Mouse (Mus musculus): ENCODE measurements around the gene Dscaml1. TPM values are rescaled to one million over a fixed set of nuclear protein-coding genes. Genes with fewer than 3 reads are reported as not detected.

Dscaml1 gene
- polyA plus RNA-seq, 2 experiments from 2014 or later, result not detected

DNA sequence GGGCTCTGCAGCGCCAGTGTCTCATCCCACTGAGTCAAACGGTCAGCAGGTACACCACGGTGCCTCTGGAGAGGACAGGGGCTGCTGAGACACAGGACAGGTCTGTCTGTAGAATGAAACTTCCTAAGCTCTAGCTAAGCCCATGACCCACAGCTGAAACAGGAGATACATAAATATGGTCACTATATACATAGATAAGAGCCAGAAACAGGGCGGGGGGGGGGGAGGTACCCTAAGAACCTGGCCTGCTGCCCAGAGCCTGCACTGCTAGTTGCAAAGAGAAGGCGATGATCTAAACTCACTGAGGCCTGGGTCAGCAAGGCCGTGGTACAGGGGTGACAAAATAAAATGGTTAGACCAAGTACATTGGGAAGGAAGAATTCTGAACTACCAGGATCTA is 361.1 kb downstream of the Dscaml1 start:
- no peak for ATAC-seq

DNA sequence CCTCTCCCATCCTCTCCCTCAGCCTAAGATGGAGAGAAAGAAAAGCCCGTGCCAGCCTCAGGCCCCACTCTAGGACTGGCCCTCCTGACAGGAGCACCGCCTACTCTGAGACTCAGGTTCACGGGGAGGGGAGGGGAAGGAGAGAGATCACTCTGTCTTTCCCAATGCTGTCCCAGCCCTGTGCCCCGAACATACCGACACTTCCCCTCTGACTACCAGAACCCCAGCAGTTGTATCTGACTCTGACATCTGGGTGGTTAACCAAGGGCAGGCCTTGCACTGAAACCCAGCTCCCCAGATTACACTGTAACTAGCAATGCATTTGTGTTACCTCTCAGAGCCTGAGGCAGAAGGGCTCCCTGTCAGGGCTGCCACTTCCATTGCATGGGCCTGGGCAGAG is 362.0 kb downstream of the Dscaml1 start:
- no peak for ATAC-seq

DNA sequence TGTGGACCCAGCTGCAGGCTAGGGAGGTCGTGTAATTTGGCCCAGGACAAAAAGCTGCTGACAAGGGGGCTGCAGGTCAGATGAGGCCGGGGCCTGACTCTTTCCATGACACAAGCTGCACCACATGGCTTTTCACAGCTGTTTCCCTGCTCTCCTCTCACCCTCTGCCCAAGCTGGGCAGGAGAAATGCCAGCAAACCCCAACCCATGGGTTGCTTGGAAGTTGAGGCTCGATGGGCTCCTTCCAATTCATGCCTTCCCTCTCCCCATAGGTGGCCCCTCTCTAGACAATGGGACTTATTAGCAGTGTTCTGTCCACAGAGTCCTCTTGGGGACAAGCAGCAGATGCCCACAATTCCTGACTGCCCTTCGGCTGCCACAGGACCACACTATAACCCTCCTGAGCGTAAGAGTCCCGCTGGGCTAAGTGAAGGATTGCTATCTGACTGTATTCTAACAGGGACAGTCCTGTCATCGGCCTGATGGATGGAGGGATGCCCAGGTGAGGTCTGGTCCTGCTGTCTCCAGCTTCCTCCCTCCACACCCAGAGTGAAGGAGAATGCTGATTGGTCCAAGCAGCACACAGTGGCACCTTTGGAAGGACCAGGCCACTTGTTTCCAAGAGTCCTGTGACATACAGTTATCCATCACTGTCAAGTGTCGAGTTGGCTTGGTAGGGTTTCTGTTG is 365.2 kb downstream of the Dscaml1 start:
- no peak for ATAC-seq

- ATAC-seq, result no peak
These were observed 365.8 kb downstream of the Dscaml1 start for GRCm38 (mm10) chr9:45792235-45792634.

GRCm38 (mm10) chr9:45793697-45794096 is 367.3 kb downstream of the Dscaml1 start:
- ATAC-seq, result no peak

DNA sequence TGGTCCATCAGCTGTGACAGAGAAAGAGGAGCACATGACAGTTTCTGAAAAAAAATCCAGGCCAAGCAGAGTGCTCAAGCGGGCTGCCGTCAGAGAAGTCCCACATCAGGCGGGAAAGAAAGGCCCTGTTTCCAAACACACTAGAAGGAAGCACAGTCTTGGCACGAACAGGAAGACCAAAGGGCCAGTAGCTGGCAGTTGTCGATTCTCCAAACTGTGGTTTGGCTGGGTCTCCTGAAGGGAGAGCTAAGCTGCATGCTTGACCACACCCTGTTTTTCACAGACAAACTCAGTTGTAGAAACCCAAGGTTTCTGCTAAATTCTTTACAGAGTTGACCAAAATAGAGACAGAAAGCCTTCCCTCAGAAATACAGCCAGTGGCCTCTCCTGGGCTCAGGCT is 369.3 kb downstream of the Dscaml1 start:
- ATAC-seq, result no peak

- no peak for ATAC-seq
These were observed 370.8 kb downstream of the Dscaml1 start for GRCm38 (mm10) chr9:45797271-45797670.

DNA sequence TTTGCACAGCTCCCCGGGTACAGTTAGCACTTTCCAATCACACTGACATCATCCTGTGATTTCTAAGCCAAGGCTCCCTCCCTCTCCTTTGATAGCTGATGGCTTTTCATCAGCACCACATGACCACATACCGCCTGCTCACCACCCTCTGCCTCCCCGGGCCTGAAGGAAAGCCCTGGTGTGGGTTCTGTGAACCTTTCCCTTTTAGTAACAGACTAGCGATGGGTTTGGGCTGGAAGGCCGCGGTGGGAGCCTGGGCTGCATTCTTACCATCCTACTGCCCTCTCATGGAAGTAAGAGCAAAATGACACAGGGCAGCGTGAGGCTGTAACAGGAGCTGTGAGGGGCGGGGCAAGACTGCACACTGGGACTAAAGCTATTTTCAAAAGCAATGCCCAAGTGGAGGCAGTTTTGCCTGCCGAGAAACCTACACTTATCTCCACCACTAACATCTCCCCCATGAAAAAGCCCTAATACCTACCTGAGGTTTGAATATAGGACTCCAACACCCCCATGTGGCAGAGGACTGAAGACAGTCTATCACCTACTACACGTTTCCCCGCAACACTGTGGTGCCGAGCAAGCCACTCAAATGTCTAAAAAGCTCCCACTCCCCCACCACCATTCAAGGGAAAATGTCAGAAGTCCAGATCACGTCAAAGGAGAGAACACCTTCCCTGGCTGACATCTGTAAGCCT is 372.2 kb downstream of the Dscaml1 start:
- ATAC-seq, result no peak

DNA sequence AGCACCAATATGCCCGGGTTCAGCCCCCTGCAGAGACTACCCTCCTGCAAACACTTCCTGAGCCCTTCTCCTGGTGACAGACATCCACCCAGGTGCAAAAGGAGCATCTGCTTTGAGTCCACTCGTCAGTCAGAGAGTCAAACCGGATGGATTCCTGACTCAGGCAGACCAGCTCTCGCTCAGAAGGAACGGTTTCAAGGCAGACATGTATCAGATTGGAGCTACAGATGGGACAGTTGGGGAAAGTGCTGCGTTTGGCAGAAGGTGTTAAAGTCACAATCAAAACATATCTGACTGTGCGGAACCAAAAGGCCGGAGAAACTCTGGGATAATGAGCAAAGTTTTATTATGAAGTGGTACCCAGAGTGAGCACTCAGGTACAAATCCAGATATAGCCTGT is 373.0 kb downstream of the Dscaml1 start:
- ATAC-seq, result no peak

Other genes starting within 250 kb of the Dscaml1 start
- gene BC049352, start 244.6 kb upstream of the Dscaml1 start, polyA plus RNA-seq (2017; shearing (Covaris generic)), result 1 to 10 TPM; 2.2 to 2.8 TPM
- gene Tmprss4, start 222.5 kb upstream of the Dscaml1 start, polyA plus RNA-seq (2017; shearing (Covaris generic)), result not detected
- gene Il10ra, start 157.5 kb upstream of the Dscaml1 start, polyA plus RNA-seq (2017; shearing (Covaris generic)), result 10 to 100 TPM; 44.4 to 57.1 TPM
- 1 to 10 TPM; 8.2 to 9.2 TPM for gene Tmprss13, start 107.5 kb upstream of the Dscaml1 start, polyA plus RNA-seq (2017; shearing (Covaris generic))
- 1 to 10 TPM in 1 of 2 experiments, not detected in 1; 1.1 TPM for gene Fxyd6, start 56.4 kb upstream of the Dscaml1 start, polyA plus RNA-seq (2017; shearing (Covaris generic))
- gene Fxyd2, start 27.0 kb upstream of the Dscaml1 start, polyA plus RNA-seq (2017; shearing (Covaris generic)), result 1 to 10 TPM in 1 of 2 experiments, not detected in 1; 4.3 TPM

Measured in activated CD4-positive, CD25-positive, alpha-beta regulatory T cell, adult 4 months (primary cell).